Mouse (Mus musculus): ENCODE results near the gene Olfr1513. TPM values are rescaled to one million over a fixed set of nuclear protein-coding genes. Genes with fewer than 3 reads are reported as not detected.
"Not testable (repeated sequence)": the region's sequence is repeated elsewhere in the genome, so short reads cannot be mapped to it uniquely, and the experiment has no call there.

Gene Olfr1513
- polyA plus RNA-seq, 1 experiment from 2014 or later = 0.06 TPM

DNA sequence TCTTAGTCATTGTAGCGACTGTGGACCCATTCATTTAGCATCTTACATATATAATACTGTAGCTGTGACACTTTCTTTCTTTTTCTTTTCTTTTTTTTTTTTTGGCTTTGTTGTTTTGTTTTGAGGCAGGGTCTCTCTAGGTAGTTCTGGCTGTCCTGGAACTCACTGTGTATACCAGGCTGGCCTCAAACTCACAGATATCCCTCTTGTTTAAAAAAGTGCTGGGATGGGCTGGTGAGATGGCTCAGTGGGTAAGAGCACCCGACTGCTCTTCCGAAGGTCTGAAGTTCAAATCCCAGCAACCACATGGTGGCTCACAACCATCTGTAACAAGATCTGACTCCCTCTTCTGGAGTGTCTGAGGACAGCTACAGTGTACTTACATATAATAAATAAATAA is 52.7 kb downstream of the Olfr1513 start:
- H3K4me1 ChIP-seq; H3K9ac ChIP-seq; ATAC-seq (ENCODE audit: low FRiP score); H3K9me3 ChIP-seq (replicated peaks); H3K27ac ChIP-seq; H3K27me3 ChIP-seq; H3K4me3 ChIP-seq: not testable (repeated sequence)
- 87% methylated on average over 3 of the region's 3 CpGs for WGBS
- Histone ChIP-seq H3K36me3 (peaks cover 18% of the 10 kb centered on the region), H3K4me2 (replicated peaks) (peak overlapping the region; percentile 77; the same call in 1 of the 2 replicates)

Other genes starting within 250 kb of the Olfr1513 start
- gene Rpgrip1, start 245.7 kb downstream of the Olfr1513 start, polyA plus RNA-seq (2016; fragmentation: Nextera tagmentation; extraction: Ambion mirVana) = 53.6 and 58.4 TPM in 2 replicates
- 68.3 and 72.3 TPM in 2 replicates for gene Supt16, start 159.0 kb downstream of the Olfr1513 start, polyA plus RNA-seq (2016; fragmentation: Nextera tagmentation; extraction: Ambion mirVana)
- 57.4 and 57.7 TPM in 2 replicates for gene Chd8, start 98.6 kb downstream of the Olfr1513 start, polyA plus RNA-seq (2016; fragmentation: Nextera tagmentation; extraction: Ambion mirVana)
- gene Tox4, start 77.3 kb downstream of the Olfr1513 start, polyA plus RNA-seq (2016; fragmentation: Nextera tagmentation; extraction: Ambion mirVana) = 51.1 and 57.3 TPM in 2 replicates
- gene Rab2b, start 76.9 kb downstream of the Olfr1513 start, polyA plus RNA-seq (2016; fragmentation: Nextera tagmentation; extraction: Ambion mirVana) = 40.6 and 51.9 TPM in 2 replicates
- gene Mettl3, start 51.3 kb downstream of the Olfr1513 start, polyA plus RNA-seq (2016; fragmentation: Nextera tagmentation; extraction: Ambion mirVana) = 54.7 and 56.1 TPM in 2 replicates
- 60.7 and 62.8 TPM in 2 replicates for gene Sall2, start 27.6 kb downstream of the Olfr1513 start, polyA plus RNA-seq (2016; fragmentation: Nextera tagmentation; extraction: Ambion mirVana)
- not detected in 2 replicates for gene Olfr1512, start 22.8 kb upstream of the Olfr1513 start, polyA plus RNA-seq (2016; fragmentation: Nextera tagmentation; extraction: Ambion mirVana)
- gene Olfr1511, start 41.0 kb upstream of the Olfr1513 start, polyA plus RNA-seq (2016; fragmentation: Nextera tagmentation; extraction: Ambion mirVana) = not detected in 2 replicates
- gene Olfr1510, start 58.0 kb upstream of the Olfr1513 start, polyA plus RNA-seq (2016; fragmentation: Nextera tagmentation; extraction: Ambion mirVana) = not detected in 2 replicates
- not detected in 2 replicates for gene Olfr1509, start 86.6 kb upstream of the Olfr1513 start, polyA plus RNA-seq (2016; fragmentation: Nextera tagmentation; extraction: Ambion mirVana)
- not detected in 2 replicates for gene Olfr1508, start 111.1 kb upstream of the Olfr1513 start, polyA plus RNA-seq (2016; fragmentation: Nextera tagmentation; extraction: Ambion mirVana)
- gene Olfr1507, start 139.3 kb upstream of the Olfr1513 start, polyA plus RNA-seq (2016; fragmentation: Nextera tagmentation; extraction: Ambion mirVana) = not detected in 2 replicates